Mouse (Mus musculus): ENCODE measurements around the gene 1700017B05Rik.
"Not testable (repeated sequence)": the region's sequence is repeated elsewhere in the genome, so short reads cannot be mapped to it uniquely, and the experiment has no call there.

1700017B05Rik gene

GRCm38 (mm10) chr9:57212448-57213222 lies 49.8 kb downstream of the 1700017B05Rik start:
- no peak for DNase-seq

GRCm38 (mm10) chr9:57209316-57209715 lies 53.1 kb downstream of the 1700017B05Rik start:
- peak in 1 of 2 experiments; percentile 60 for DNase-seq

- no peak for DNase-seq
Measured at GRCm38 (mm10) chr9:57206896-57207295, 55.5 kb downstream of the 1700017B05Rik start.

- DNase-seq: not testable (repeated sequence)
Measured at GRCm38 (mm10) chr9:57203571-57203970, 58.8 kb downstream of the 1700017B05Rik start.
